Mouse (Mus musculus) retina, embryonic 14.5 days (tissue): ENCODE data around the gene Cyp2d10.
"Not testable (repeated sequence)": the region's sequence is repeated elsewhere in the genome, so short reads cannot be mapped to it uniquely, and the experiment has no call there.

Experiments used
- DNase-seq: peaks from one replicate; pipeline ENCODE4 v3.0.0-alpha.2; 2015; ENCODE audit warnings: low spot score

Gene Cyp2d10

GRCm38 (mm10) chr15:82401516-82401915 is 5.5 kb downstream of the Cyp2d10 start:
- no peak for DNase-seq

- DNase-seq: not testable (repeated sequence)
Observed at GRCm38 (mm10) chr15:82395955-82396354, 11.0 kb downstream of the Cyp2d10 start.

- not testable (repeated sequence) for DNase-seq
Observed at GRCm38 (mm10) chr15:82393922-82394321, 13.1 kb downstream of the Cyp2d10 start, which contains the start of gene Cyp2d11. Cyp2d11 (minus strand) TSS chr15:82394022.

GRCm38 (mm10) chr15:82389916-82390315 is 17.1 kb downstream of the Cyp2d10 start:
- not testable (repeated sequence) for DNase-seq

GRCm38 (mm10) chr15:82385729-82386128 is 21.3 kb downstream of the Cyp2d10 start:
- DNase-seq: no peak

- no peak for DNase-seq
Observed at GRCm38 (mm10) chr15:82382441-82382840, 24.6 kb downstream of the Cyp2d10 start.

- DNase-seq: no peak
Observed at GRCm38 (mm10) chr15:82380714-82381062, 26.3 kb downstream of the Cyp2d10 start.

- peak; percentile 58 for DNase-seq
Observed at GRCm38 (mm10) chr15:82379871-82380713, 26.9 kb downstream of the Cyp2d10 start, which contains the start of gene Cyp2d22. Cyp2d22 (minus strand) TSS chr15:82380260.

- no peak for DNase-seq
Observed at GRCm38 (mm10) chr15:82379511-82379870, 27.5 kb downstream of the Cyp2d10 start.

GRCm38 (mm10) chr15:82378261-82379180 is 28.5 kb downstream of the Cyp2d10 start:
- DNase-seq: peak; percentile 22

- DNase-seq: no peak
Observed at GRCm38 (mm10) chr15:82377701-82378100, 29.3 kb downstream of the Cyp2d10 start.

GRCm38 (mm10) chr15:82376393-82377138 is 30.4 kb downstream of the Cyp2d10 start:
- DNase-seq: no peak

GRCm38 (mm10) chr15:82375855-82376254 is 31.1 kb downstream of the Cyp2d10 start:
- no peak for DNase-seq

- DNase-seq: no peak
Observed at GRCm38 (mm10) chr15:82374437-82374836, 32.6 kb downstream of the Cyp2d10 start.

- no peak for DNase-seq
Observed at GRCm38 (mm10) chr15:82372991-82373390, 34.0 kb downstream of the Cyp2d10 start.

- DNase-seq: no peak
Observed at GRCm38 (mm10) chr15:82372446-82372845, 34.5 kb downstream of the Cyp2d10 start.

GRCm38 (mm10) chr15:82368851-82369250 is 38.1 kb downstream of the Cyp2d10 start:
- DNase-seq: no peak

- DNase-seq: no peak
Observed at GRCm38 (mm10) chr15:82368146-82368545, 38.8 kb downstream of the Cyp2d10 start.

GRCm38 (mm10) chr15:82364561-82364960 is 42.4 kb downstream of the Cyp2d10 start:
- not testable (repeated sequence) for DNase-seq

- not testable (repeated sequence) for DNase-seq
Observed at GRCm38 (mm10) chr15:82363801-82364200, 43.2 kb downstream of the Cyp2d10 start.

- DNase-seq: no peak
Observed at GRCm38 (mm10) chr15:82362234-82362633, 44.8 kb downstream of the Cyp2d10 start.

- DNase-seq: no peak
Observed at GRCm38 (mm10) chr15:82361459-82362018, 45.5 kb downstream of the Cyp2d10 start.
